Mouse (Mus musculus): ENCODE data around the gene Pak3. TPM values are rescaled to one million over a fixed set of nuclear protein-coding genes. Genes with fewer than 3 reads are reported as not detected.
A peak's percentile ranks its signal among the peaks of the same experiment; 100 is the strongest.

Gene Pak3
- polyA plus RNA-seq (2012; rRNA removed) = 15.7 and 21.6 TPM in 2 replicates

DNA sequence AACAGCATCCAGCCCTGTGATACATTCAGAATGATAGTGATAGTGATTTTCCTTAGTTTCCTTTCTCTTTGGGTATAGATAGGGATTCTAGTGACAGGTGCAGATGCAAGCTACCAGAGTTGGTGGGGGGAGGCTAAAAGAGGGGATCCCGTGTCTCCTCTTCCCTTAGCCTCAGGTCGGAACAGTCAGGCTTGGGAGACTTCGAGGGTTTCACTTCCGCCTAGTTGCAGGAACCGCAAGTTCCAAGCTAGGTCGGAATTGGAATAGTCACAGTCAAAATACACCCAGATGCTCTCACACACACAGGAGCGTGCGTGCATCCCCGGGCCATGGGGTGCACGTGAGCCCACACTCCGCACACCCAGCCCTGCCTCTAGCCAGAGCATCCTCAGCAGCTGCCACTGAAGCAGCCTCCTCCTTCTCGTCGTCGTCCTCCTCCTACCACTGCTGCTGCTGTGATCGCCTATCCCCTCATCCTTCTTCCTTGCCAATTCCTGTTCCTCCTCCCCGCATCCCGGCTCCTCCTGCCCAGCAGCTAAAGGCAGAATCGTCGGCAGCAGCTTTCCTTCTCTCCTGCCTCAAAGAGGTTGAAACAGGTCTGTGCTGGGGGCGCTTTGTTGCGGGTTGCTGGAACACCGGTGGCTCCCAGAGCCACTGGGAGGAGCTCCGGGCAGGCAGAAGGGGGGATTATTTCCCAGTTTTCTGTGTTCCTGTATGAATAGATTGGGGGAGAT is at the start of gene Pak3:
Pak3 (plus strand) TSS at position 424 of the 734 bp plus-strand sequence.
- DNase-seq (ENCODE audit: extremely low spot score in 1 of 2, low spot score in 1 of 2) = peak; percentile 10 to 43

DNA sequence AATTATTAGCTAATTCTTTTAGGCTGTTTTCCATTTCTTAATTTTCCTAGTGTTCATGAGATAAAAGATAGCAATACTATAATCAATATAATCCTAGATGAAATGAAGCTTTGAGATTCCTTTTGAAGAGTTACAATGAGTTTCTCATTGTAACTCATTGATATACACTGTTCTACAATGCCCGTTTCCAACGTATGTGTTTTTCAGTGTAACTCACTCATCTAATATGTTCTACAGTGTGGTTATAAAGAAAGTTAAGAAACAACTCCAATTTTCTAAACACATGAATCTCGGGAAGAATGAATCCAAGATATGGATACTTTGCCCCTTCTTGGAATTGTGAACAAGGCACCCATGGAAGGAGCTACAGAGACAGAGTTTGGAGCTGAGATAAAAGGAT is 35.5 kb upstream of the Pak3 start:
- DNase-seq (ENCODE audit: extremely low spot score in 1 of 2, low spot score in 1 of 2) = peak; percentile 100

DNA sequence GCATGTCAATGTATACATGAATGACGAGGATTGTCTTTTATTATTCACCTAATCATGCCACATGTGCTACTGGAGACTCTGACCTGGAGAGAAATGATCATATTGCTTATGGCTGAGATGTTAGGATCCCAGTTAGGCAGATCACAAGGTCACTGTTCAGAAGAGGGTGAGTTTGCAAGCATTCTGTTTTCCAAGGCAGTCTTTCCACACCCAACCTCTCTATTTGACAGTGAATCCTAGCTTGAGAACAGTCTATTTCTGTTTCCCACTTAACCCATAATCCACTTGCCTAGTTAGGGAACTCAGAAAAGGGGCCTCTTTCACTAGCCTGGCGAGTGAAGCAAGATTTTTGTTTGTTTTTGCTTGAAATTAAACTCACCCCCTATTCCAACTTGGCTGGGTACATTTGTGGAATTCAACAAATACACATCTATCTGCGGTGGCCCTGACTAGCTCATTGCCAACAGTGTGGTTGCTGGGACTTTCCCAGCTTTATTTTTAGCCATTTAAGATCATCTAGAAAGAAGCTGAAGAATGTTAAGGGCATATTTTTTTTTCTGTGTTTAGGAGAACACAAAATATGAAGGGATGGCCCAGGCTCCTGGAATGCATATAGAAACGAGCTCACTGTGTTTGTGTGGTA is 17.2 kb upstream of the Pak3 start:
- no peak for DNase-seq (ENCODE audit: extremely low spot score in 1 of 2, low spot score in 1 of 2)

DNA sequence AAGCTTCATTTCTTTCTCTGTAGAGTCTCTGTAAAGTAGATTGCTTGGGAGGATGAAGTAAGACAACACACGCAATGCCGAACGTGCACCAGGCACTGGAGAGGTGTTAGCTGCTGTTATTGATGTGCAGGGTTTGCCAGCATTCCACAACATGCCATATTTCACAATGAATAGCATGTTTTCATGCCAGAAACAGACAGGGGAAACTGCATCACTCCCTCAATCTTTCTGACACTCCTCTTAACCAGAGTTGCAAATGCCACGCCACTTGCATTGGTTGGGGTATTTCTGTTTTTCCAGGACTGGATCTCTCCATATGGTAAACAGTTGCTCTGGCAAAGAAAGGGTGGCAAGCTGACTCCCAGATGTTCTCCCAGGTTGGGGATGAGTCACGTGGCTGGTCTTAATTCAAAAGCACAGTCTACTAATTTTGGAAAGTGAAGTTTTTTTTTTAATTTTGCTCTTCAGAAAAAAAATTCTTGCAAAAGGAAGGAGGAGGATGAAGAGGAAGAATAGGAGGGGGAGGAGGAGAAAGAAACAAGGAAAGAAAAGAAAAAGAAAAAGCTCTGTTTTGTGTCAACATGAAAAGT is 16.5 kb upstream of the Pak3 start:
- no peak for DNase-seq (ENCODE audit: extremely low spot score in 1 of 2, low spot score in 1 of 2)

DNA sequence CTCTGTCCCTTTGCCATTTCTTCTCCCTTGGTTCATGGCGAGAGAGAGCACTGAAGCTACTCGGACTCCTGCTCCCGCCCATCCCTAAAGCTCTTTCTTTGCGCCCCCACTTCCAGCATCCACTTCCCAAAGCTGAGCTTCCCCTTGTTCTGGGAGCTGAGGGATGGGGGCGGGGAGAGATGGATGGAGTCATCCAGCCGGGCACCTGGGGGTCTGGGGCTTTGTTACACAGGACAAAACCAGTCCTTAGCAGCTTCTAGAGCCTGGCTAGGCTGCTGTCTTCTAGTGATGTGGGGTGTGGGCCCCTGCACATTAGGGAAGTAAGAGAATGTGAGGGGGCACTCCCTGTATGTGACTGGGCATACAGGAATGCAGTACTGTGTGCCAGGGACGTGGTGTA is 526 bp downstream of the Pak3 start:
- peak in 1 of 2 experiments; percentile 36 for DNase-seq (ENCODE audit: extremely low spot score in 1 of 2, low spot score in 1 of 2)

DNA sequence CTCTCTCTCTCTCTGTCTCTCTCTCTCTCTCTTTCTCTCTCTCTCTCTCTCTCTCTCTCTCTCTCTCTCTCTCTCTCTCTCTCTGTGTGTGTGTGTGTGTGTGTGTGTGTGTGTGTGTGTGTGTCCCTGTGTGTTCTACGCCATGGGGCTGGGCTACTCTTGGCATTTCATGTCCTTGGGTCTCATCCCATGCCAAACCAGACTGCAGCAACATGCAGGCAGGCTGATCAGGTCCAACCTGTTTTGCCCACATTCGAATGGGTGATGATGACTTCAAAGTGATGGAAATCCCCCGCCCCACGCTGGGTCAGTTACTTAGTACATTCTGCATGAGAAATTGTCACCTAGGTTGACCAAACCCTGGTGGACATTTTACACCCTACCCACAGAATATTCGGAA is 1.1 kb downstream of the Pak3 start:
- DNase-seq (ENCODE audit: extremely low spot score in 1 of 2, low spot score in 1 of 2) = peak in 1 of 2 experiments; percentile 10

DNA sequence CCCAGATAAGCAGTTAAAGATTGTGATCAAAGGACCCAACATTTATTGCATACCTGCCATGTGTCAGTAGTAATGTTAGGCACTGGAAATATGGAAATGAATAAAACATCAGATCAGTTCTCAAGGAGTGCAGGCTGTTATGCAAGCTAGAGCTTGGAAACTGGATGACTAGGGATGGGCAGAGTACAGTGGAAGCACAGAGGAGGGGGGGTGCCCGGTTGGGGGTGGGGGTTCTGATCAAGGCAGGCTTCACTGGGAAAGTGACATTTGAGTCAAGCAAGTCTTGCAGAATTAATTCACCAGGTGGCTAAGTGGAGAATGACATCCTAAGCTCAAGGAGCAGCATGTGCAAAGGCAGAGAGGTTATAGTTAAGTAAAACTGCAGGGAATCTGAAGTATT is 1.8 kb downstream of the Pak3 start:
- no peak for DNase-seq (ENCODE audit: extremely low spot score in 1 of 2, low spot score in 1 of 2)

DNA sequence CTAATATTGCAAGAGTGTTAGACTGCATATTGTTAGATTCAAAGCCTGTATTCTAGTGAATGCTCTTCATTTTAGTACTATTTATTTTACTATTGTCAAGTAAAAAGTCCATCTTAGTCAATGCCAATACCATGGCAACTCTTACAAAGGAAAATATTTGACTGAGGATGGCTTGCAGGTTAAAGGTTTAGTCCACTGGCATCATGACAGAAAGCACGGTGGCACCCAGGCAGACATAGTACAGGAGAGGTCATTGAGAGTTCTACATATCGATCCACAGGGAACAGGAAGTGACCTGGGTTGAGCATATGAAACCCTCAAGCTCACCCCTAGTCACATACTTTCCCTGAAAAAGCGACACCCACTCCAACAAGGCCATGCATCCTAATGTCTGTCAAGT is 13.9 kb downstream of the Pak3 start:
- DNase-seq (ENCODE audit: extremely low spot score in 1 of 2, low spot score in 1 of 2) = no peak

DNA sequence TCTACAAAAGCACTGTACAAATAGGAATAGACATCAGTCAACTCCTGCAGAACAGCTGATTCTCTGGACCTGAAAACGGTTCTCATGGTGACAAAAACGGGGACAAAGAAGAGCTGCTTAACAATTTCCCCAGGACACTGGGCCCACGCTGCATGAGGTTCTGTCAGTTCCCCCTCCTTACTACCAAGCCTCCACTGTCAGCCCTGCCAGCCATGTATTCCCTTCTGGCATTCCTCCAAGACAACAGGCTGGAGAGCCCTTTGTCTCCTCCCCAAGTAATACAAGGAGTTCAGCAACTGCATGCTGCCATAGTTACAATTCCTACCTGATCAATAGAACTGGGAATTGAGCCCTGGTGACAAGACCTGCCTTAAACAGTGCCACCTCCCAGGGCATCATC is 15.2 kb downstream of the Pak3 start:
- no peak for DNase-seq (ENCODE audit: extremely low spot score in 1 of 2, low spot score in 1 of 2)

DNA sequence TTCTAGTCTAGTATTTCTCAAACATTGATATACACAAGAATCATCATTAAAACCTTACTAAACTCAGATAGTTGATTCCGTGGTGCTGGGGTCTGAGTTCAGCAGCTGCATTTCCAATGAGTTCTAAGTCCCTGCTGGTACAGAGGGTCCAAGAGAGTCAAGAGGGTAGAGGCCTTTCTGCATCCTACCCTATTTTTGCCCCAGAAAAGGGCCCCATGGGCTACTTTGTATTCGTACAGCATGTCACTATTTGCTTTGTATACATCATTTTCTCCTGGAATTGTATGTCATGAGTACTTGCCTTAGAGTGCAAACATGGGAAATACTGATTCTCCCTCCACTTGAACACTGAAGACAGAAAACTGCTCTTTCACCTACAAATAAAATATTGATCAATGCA is 24.4 kb downstream of the Pak3 start:
- no peak for DNase-seq (ENCODE audit: extremely low spot score in 1 of 2, low spot score in 1 of 2)

DNA sequence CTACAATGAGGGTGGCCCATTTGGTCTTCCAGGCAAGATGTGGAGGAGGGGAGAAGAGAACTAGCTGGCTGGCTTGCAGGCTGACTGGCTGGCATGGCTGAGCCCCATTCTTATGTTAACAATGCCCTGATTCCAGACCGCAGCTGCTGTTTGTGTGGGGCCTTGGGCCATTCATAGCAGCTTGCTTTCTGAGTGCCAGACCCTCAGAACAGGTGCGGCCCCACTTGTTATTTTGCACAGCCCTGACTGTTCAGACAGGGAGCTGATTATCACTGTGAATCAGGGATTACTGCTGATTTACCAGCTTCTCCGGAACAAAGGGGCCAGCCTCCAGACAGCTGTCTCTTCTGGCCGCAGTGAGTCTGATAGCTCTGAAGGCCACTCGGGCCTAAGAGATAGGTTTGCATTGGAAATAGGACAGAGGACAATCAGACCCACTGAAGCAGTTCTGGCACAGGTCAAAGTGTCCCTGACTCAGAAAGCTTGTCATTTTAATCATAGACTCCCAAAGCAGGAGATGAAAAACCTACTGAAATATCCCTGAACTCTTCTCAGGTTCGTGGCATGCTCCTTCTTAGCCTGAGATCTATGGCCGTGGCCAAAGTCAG is 24.9 kb downstream of the Pak3 start:
- no peak for DNase-seq (ENCODE audit: extremely low spot score in 1 of 2, low spot score in 1 of 2)

DNA sequence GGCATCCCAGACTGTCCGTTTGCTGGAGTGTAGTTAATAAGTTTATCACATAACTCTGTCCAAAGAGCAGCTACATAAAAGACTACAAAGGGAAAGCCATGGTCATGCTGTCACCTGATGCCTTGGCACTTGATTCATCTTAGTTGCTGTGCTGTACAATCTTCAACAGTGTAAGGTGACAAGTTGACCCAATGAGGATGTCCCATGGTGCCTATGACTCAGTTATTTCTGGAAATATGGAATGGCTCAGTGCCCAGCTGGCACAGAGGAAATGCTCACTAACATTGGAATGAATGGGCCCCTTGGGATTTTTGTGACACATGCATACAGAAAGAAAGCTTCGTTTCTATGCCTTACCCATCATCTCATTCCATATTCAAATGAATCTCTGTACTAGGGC is 55.3 kb downstream of the Pak3 start:
- DNase-seq (ENCODE audit: extremely low spot score in 1 of 2, low spot score in 1 of 2) = no peak

DNA sequence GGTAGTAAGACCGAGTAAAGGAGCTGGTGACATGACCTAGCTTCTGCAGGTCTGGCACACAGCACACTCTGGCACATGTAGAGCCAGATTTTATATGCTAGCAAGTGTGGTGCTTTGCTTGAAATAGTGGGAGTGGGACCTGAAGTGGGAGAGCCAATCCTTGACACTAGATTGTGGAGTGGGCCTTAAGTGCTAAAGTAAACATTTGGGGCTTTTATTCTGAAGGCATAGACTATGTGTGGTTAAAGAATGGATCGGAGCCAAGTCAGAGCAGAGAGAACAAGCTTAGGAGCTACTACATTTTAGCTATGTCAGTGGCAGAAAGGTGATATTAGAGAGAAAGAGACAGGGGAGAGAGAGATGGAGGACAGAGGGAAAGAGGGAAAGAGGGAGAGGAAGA is 61.5 kb downstream of the Pak3 start:
- DNase-seq (ENCODE audit: extremely low spot score in 1 of 2, low spot score in 1 of 2) = no peak

DNA sequence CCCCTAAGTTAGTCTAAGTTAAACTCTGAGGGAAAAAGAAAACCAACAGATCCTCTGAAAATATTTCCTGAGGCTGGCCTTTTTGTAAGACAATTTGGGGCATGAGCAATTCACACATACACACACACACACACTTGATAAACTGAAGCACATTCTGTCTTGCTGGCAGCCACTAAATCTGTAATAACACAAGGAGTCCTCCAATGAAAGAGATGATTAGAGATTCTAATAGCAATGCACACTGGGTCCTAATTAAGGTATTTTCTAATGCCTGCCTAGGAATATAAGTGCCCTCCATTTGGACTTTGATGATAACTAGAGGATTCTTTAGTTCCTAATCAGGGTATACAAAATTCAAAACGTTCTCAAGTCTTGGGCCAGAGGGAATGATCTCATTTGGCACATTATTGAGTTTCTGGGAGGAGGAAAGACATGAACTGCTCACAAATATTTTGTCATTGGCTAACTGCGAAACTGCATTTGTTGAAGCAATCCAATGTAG is 62.1 kb downstream of the Pak3 start:
- DNase-seq (ENCODE audit: extremely low spot score in 1 of 2, low spot score in 1 of 2) = no peak

DNA sequence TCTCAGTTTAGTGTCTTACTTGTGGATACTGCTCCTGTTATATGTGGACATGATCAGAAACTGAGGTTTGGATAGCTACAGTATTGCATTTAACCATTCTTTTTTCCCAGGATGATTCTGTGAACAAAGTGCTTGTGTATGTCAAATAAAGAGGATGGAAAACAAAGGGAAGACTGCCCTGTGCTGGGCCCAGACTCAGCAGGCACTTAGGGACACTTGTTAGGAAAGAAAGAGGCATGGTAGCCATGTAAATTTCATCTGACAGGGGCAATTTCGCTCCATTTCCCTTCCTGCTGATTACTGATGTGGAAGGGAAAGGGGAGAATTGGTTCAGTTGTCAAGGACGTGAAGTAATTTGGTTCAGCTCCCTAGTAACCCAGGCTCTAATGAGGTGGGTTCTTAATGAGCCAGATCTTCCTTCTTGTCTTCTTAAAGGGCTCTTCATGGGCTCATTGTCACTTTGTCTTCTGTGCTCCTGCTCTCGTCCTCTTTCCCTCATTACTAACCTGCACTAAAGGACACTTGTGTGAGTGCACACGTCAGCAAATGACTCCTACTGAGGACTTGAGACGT is 88.6 kb downstream of the Pak3 start:
- no peak for DNase-seq (ENCODE audit: extremely low spot score in 1 of 2, low spot score in 1 of 2)

DNA sequence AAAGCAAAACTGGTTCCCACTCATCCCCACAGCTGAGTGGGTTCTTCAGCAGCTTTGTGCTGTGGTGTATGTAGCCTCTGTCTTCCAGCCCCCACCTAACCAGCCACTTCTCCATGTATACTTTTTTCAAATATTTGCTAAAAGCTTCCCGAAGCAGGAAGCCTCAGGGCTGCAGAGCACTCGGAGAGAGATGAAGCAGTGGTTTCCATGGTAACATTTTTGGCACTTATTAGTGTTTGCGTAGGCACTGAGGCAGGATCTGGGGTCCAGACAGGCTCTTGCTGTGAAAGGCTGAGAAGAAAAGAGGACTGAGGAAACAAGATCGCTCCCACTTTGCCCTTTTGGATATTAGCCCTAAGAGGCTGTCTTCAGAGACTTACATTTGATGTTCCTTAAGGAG is 100.3 kb downstream of the Pak3 start:
- peak in 1 of 2 experiments; percentile 47 for DNase-seq (ENCODE audit: extremely low spot score in 1 of 2, low spot score in 1 of 2)

DNA sequence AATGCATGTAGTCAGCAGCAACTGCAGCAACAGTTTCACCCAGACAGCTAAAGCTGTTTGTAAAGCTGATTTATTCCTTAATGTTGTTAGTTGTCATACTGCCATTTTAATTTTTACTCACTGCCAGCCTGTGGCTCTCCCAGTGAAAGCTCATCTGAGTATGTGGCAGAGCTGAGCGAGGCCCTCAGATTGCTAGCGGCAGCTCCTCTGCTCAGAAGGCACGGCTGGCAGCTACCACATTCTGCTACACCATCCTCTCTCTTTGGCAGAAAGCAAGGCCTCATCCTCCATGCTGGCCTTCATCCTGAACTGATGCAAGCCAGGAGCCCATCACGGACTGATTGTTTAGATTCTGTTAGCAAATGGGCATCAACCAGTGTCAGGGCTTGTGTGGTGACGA is 109.4 kb downstream of the Pak3 start:
- DNase-seq (ENCODE audit: extremely low spot score in 1 of 2, low spot score in 1 of 2) = no peak

DNA sequence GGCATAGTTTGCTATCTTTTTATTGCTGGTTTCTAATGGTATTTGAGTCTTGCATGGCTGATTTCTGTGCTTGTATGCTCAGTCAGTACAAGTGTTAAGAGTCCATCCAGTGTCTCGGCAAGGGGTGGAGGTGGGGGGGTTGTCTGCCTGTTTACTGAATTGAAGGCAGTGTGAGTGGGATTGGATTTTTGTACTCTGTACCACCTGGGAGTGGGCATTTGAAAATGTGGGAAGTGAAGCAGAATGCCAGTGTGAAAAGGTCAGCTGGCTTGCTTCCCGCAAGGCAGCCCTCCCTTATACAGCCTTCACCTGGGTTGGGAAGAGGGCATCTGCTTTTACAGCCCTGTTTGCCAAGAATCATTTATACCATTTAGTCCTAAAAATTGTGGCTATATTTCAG is 125.5 kb downstream of the Pak3 start:
- no peak for DNase-seq (ENCODE audit: extremely low spot score in 1 of 2, low spot score in 1 of 2)

DNA sequence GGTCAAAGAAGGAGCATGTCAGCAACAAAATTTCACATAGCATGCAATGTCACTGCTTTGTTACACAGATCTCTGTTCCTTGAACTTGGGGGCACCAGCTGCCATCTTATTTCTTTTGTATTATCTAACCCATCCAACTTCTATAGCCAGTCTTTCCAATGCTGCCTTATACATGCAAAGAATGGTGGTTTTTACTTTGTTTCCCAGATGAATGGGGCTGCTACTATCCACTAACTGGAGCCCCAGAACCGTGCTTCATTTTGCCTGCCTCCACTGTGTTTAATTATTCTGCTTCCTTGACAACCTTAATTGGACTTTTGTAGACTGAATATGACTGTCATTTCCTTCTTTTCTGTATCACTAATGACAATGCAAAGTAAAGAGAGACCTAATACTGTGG is 126.4 kb downstream of the Pak3 start:
- DNase-seq (ENCODE audit: extremely low spot score in 1 of 2, low spot score in 1 of 2) = no peak

DNA sequence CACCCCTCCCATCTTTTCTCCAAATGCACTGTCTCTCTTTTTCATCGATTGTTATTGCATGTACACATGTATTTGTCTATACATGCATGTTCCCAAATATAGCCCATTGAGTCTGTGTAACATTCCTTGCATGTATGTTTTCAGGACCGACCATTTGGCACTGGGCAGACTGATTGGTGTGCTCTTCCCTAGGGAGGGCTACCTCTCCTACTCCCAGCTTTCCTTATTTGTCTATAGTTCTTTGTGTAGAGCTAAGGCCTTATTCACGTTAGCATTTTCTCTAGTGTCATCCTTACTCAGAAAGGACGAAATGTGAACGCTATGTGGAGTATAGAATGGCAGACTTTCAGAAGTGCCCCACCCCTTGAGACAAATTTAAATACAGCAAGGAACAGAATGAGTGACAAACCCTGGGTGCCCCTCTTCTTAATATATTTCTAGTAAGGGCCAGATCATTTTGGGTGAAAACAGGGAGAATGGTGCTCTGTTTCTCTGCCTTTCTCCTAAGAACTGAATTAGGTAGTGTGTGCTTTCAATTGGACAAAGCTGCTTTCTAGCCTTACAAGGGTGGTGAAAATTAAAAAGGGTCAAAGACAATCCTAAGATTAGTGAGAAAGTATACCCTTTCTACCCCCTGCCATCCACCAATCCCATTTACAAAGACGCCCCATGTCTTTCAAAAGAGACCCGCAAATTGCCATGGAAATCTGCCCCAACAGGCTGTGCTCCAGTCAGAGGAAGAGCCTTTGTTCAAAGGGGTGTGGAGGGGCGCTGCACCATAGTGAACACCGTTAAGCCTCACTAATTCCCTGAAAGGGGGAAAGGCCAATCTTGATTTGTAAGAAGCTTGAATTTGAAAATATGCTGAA is 136.2 kb downstream of the Pak3 start:
- DNase-seq (ENCODE audit: extremely low spot score in 1 of 2, low spot score in 1 of 2) = no peak

Data from frontal cortex, adult 2 months (tissue).